Mouse (Mus musculus) activated CD4-positive, CD25-positive, alpha-beta regulatory T cell, adult 9 weeks (primary cell): ENCODE results near the gene Gm12887. TPM values are rescaled to one million over a fixed set of nuclear protein-coding genes. Genes with fewer than 3 reads are reported as not detected.

Experiments
- polyA plus RNA-seq: library from polyadenylated mRNA; unstranded; fragments of 100-300 nt; shearing (Covaris generic); gene quantifications from one replicate; pipeline ENCODE4 v1.2.1, GENCODE M21; 2017

Gm12887 gene
- not detected for polyA plus RNA-seq

GRCm38 (mm10) chr4:121622003-121622402, at the start of gene Gm12887:
TSS of gene Gm12887 (minus strand) at chr4:121622103.

Other genes with a start within 250 kb of the Gm12887 start
- gene Gm12886, start 199.0 kb downstream of the Gm12887 start, polyA plus RNA-seq, result not detected